ENCODE assay signal across 9 mouse cellular contexts in genomic region chr6:48738961-48739779, GRCm38 (mm10). TPM values are rescaled to one million over a fixed set of nuclear protein-coding genes. Genes with fewer than 3 reads are reported as not detected.
DNase-seq lines count a peak whose midpoint lies in the region; ATAC-seq lines count a peak whose summit lies in the region.
"Had no signal": no experiment of that assay in that cellular context is flagged by ENCODE, and none has a peak within 500 bp of the region (broad histone marks: within the 10 kb centered on the region; RNA-seq: fewer than 3 reads in every experiment).

Gene Gimap1, plus strand, starts transcription at chr6:48739054.

- no peak within 1 kb of the TSS for H3K27ac ChIP-seq in embryonic facial prominence, embryonic 10.5 days (replicated peaks)
- H3K27ac ChIP-seq: macrophage had no signal

- H3K4me1 ChIP-seq in embryonic facial prominence, embryonic 10.5 days = peaks cover 21% of the 10 kb centered on the region

- ATAC-seq in CD4-positive, CD25-positive, alpha-beta regulatory T cell, adult 4 months = peak; percentile 62
- no peak for ATAC-seq in erythroblast, adult 5-6 weeks (replicated peaks; ENCODE audit: low FRiP score, poor library complexity, severe bottlenecking)

- no peaks in the 10 kb centered on the region for H3K36me3 ChIP-seq in embryonic facial prominence, embryonic 10.5 days (replicated peaks)

- WGBS in embryonic facial prominence, embryonic 10.5 days = 77% methylated on average over 15 of the region's 15 CpGs

- intact Hi-C loops in gastrocnemius, postnatal 36 days (cut with DNase I) = no loop called here

- H3K9me3 ChIP-seq in embryonic facial prominence, embryonic 10.5 days = no peaks in the 10 kb centered on the region

- no peak for DNase-seq in embryonic facial prominence, embryonic 10.5 days (ENCODE audit: low spot score)
- peak; percentile 42 for DNase-seq in kidney, adult 11 months
- DNase-seq in lung, postnatal 14 days = peak; percentile 61
- peak; percentile 80 for DNase-seq in thymus, postnatal 0 days (ENCODE audit: low spot score)
- DNase-seq in urinary bladder, postnatal 36 days (ENCODE audit: low spot score in 2 of 2) = no peak
- DNase-seq in gastrocnemius, postnatal 36 days = no peak

- H3K27me3 ChIP-seq in embryonic facial prominence, embryonic 10.5 days (replicated peaks; ENCODE audit: low read depth, poor library complexity, severe bottlenecking) = peaks cover 41% of the 10 kb centered on the region

- H3K4me3 ChIP-seq in embryonic facial prominence, embryonic 10.5 days = 0 out of 2 replicates have a peak within 1 kb of the TSS, but pooled peaks have one; percentile 8

RNA-seq across cellular contexts. Expression of gene Gimap1, which starts in this region (rescaled TPM):
- polyA plus RNA-seq in CD4-positive, CD25-positive, alpha-beta regulatory T cell, adult 4 months (2017; shearing (Covaris generic)) = 100 to 1,000 TPM; 342 to 402 TPM
- 4.1 and 5.0 TPM in 2 replicates for polyA plus RNA-seq in embryonic facial prominence, embryonic 10.5 days (2016; fragmentation: Nextera tagmentation; extraction: Ambion mirVana)
- polyA plus RNA-seq in thymus, postnatal 0 days (2015; fragmentation: Nextera tagmentation; extraction: Ambion mirVana) = 148 and 170 TPM in 2 replicates
- total RNA-seq in erythroblast, adult 5-6 weeks (2015; ENCODE audit: low replicate concordance) = 5.0 TPM in 1 of 2 replicates, not detected in the other
- 0.17 and 1.1 TPM in 2 replicates for total RNA-seq in erythroblast, adult 5-6 weeks (2017; ENCODE audit: low replicate concordance)
- 1 to 10 TPM; 3.0 to 3.4 TPM for total RNA-seq in gastrocnemius, postnatal 36 days (2021)
- polyA plus RNA-seq: macrophage had no signal

Comparison
In these comparisons a context has a peak if more than half of its experiments do, and no peak if none do; other contexts are left out.
1. RNA of gene Gimap1 (polyA plus RNA-seq): 342 to 402 TPM in CD4-positive, CD25-positive, alpha-beta regulatory T cell, adult 4 months and 148 to 170 TPM in thymus, postnatal 0 days; 4.1 to 5.0 TPM in embryonic facial prominence, embryonic 10.5 days; every median in the first group is over 10 times any median in the second.
2. DNase-seq: peak in kidney, adult 11 months (single experiment), lung, postnatal 14 days (single experiment) and thymus, postnatal 0 days (single experiment); none in embryonic facial prominence, embryonic 10.5 days (single experiment), urinary bladder, postnatal 36 days (0 of 2) and gastrocnemius, postnatal 36 days (0 of 2).